In the genomic region with DNA sequence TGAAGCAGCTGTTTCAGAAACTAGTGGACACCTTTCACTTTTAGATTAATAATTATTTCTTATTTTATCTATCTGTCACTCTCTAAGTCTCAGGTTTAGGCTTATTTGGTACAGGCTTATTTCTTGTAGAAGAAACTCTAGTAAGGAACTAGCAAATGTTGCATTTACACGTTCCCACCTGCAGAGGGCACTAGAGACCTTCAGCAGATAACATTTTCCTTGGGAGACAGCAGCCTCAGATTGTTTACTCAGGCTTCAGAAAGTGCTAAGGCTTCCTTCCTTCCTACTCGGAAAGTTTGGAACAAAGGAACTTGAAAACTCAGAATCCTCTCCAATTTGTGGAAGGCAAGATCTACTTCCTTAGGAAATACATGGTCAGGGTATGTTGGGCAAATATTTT, we compare ENCODE assay signal across 8 mouse cellular contexts. TPM values are rescaled to one million over a fixed set of nuclear protein-coding genes. Genes with fewer than 3 reads are reported as not detected.
A peak's percentile ranks its signal among the peaks of the same experiment; 100 is the strongest.
DNase-seq lines count a peak whose midpoint lies in the region; ATAC-seq and TF ChIP-seq lines count a peak whose summit lies in the region.

No protein-coding gene starts in this region.

- peak; percentile 77 for TF ChIP-seq CTCF in cortical plate, adult 2 months (IDR thresholded peaks at IDR 0.05; ENCODE audit: extremely low read depth, insufficient read depth, low read length)

- H3K4me2 ChIP-seq in heart, embryonic 12.5 days = no peak overlapping the region
- no peak overlapping the region for H3K4me2 ChIP-seq in hindbrain, embryonic 14.5 days (replicated peaks)
- H3K4me2 ChIP-seq in midbrain, embryonic 11.5 days = no peak overlapping the region

- H3K9ac ChIP-seq in heart, embryonic 12.5 days = no peak overlapping the region
- no peak overlapping the region for H3K9ac ChIP-seq in hindbrain, embryonic 14.5 days
- no peak overlapping the region for H3K9ac ChIP-seq in midbrain, embryonic 11.5 days (ENCODE audit: low read length)

- no peak for DNase-seq in heart, embryonic 10.5 days (ENCODE audit: low spot score)
- peak; percentile 39 for DNase-seq in WW6 (ENCODE audit: low read depth, low spot score)
- peak; percentile 85 for DNase-seq in hindbrain, embryonic 14.5 days (ENCODE audit: low spot score)
- DNase-seq in layer of hippocampus, postnatal 36 days = peak; percentile 33 to 52
- DNase-seq in midbrain, embryonic 11.5 days (ENCODE audit: low spot score, missing footprints) = peak; percentile 95
- peak; percentile 28 for DNase-seq in yolk sac, embryonic 10.5 days (ENCODE audit: low spot score)

- H3K27me3 ChIP-seq in heart, embryonic 12.5 days (replicated peaks) = no peaks in the 10 kb centered on the region
- no peaks in the 10 kb centered on the region for H3K27me3 ChIP-seq in heart, embryonic 10.5 days (ENCODE audit: insufficient read depth, poor library complexity, severe bottlenecking)
- H3K27me3 ChIP-seq in hindbrain, embryonic 14.5 days (ENCODE audit: control insufficient read depth, insufficient read depth, low read length) = no peaks in the 10 kb centered on the region
- H3K27me3 ChIP-seq in midbrain, embryonic 11.5 days (ENCODE audit: control insufficient read depth, insufficient read depth, low read length) = no peaks in the 10 kb centered on the region

- TF ChIP-seq POLR2A in cortical plate, adult 2 months (IDR thresholded peaks at IDR 0.05; ENCODE audit: extremely low read depth, insufficient read depth, low read length) = no peak

- peaks cover 22% of the 10 kb centered on the region for H3K4me1 ChIP-seq in heart, embryonic 12.5 days (replicated peaks)
- H3K4me1 ChIP-seq in heart, embryonic 10.5 days = peaks cover 7% of the 10 kb centered on the region; the same call in 1 of the 2 replicates
- H3K4me1 ChIP-seq in cortical plate, adult 2 months (ENCODE audit: control insufficient read depth, insufficient read depth, low read length) = peaks cover 2% of the 10 kb centered on the region; the same call in 1 of the 2 replicates
- no peaks in the 10 kb centered on the region for H3K4me1 ChIP-seq in hindbrain, embryonic 14.5 days (replicated peaks; ENCODE audit: control insufficient read depth, insufficient read depth, low read length)
- no peaks in the 10 kb centered on the region for H3K4me1 ChIP-seq in midbrain, embryonic 11.5 days (ENCODE audit: control insufficient read depth, insufficient read depth, low read length)

- WGBS in heart, embryonic 12.5 days = 3% methylated on average over 2 of the region's 2 CpGs
- 2% methylated on average over 2 of the region's 2 CpGs for WGBS in heart, embryonic 10.5 days
- WGBS in hindbrain, embryonic 14.5 days = 3% methylated on average over 2 of the region's 2 CpGs
- 3% methylated on average over 2 of the region's 2 CpGs for WGBS in midbrain, embryonic 11.5 days

- H3K9me3 ChIP-seq in heart, embryonic 12.5 days (replicated peaks) = no peaks in the 10 kb centered on the region
- no peaks in the 10 kb centered on the region for H3K9me3 ChIP-seq in heart, embryonic 10.5 days
- no peaks in the 10 kb centered on the region for H3K9me3 ChIP-seq in hindbrain, embryonic 14.5 days (ENCODE audit: control insufficient read depth, low read length)
- no peaks in the 10 kb centered on the region for H3K9me3 ChIP-seq in midbrain, embryonic 11.5 days (ENCODE audit: control insufficient read depth, low read length)

- 0 out of 2 replicates have a peak, but pooled peaks have one; percentile 34 for ATAC-seq in heart, embryonic 12.5 days (ENCODE audit: insufficient number of reproducible peaks, low FRiP score)
- ATAC-seq in hindbrain, embryonic 14.5 days (ENCODE audit: low FRiP score) = peak; percentile 37; the same call in 1 of the 2 replicates
- ATAC-seq in midbrain, embryonic 11.5 days (ENCODE audit: low FRiP score) = no peak

- H3K36me3 ChIP-seq in heart, embryonic 12.5 days = peaks cover 68% of the 10 kb centered on the region
- peaks cover 88% of the 10 kb centered on the region for H3K36me3 ChIP-seq in heart, embryonic 10.5 days
- H3K36me3 ChIP-seq in hindbrain, embryonic 14.5 days (replicated peaks; ENCODE audit: control insufficient read depth, insufficient read depth) = no peaks in the 10 kb centered on the region
- no peaks in the 10 kb centered on the region for H3K36me3 ChIP-seq in midbrain, embryonic 11.5 days (ENCODE audit: control insufficient read depth, insufficient read depth, low read length)

- peak overlapping the region; percentile 38 for H3K27ac ChIP-seq in heart, embryonic 12.5 days (ENCODE audit: poor library complexity, severe bottlenecking)
- H3K27ac ChIP-seq in heart, embryonic 10.5 days = no peak overlapping the region
- no peak overlapping the region for H3K27ac ChIP-seq in cortical plate, adult 2 months (ENCODE audit: insufficient read depth, low read length)
- H3K27ac ChIP-seq in hindbrain, embryonic 14.5 days = no peak overlapping the region
- no peak overlapping the region for H3K27ac ChIP-seq in midbrain, embryonic 11.5 days (ENCODE audit: low read depth, low read length)

- no peak overlapping the region for H3K4me3 ChIP-seq in heart, embryonic 12.5 days
- no peak overlapping the region for H3K4me3 ChIP-seq in heart, embryonic 10.5 days
- H3K4me3 ChIP-seq in cortical plate, adult 2 months (ENCODE audit: insufficient read depth, low read length) = no peak overlapping the region
- no peak overlapping the region for H3K4me3 ChIP-seq in hindbrain, embryonic 14.5 days (replicated peaks; ENCODE audit: low read length)
- no peak overlapping the region for H3K4me3 ChIP-seq in midbrain, embryonic 11.5 days (ENCODE audit: low read depth, low read length)

RNA-seq across cellular contexts. Expression of a gene that starts 52.6 kb away (rescaled TPM):
- 570 and 652 TPM in 2 replicates for polyA plus RNA-seq in heart, embryonic 12.5 days (2016; fragmentation: Nextera tagmentation; extraction: Ambion mirVana)
- 356 and 545 TPM in 2 replicates for polyA plus RNA-seq in heart, embryonic 10.5 days (2016; fragmentation: Nextera tagmentation; extraction: Ambion mirVana)
- 0.10 and 0.13 TPM in 2 replicates for polyA plus RNA-seq in cortical plate, adult 2 months (2012; rRNA removed)
- 0.37 and 0.39 TPM in 2 replicates for polyA plus RNA-seq in hindbrain, embryonic 14.5 days (2014; fragmentation: Nextera tagmentation; extraction: Ambion mirVana)
- total RNA-seq in layer of hippocampus, postnatal 36 days (2021) = under 1 TPM; 0.61 to 0.85 TPM
- polyA plus RNA-seq in midbrain, embryonic 11.5 days (2014; fragmentation: Nextera tagmentation; extraction: Ambion mirVana) = 0.04 TPM in 2 replicates

Comparison
In these comparisons a context has a peak if more than half of its experiments do, and no peak if none do; other contexts are left out.
1. RNA of a gene that starts 52.6 kb away (polyA plus RNA-seq): 570 to 652 TPM in heart, embryonic 12.5 days and 356 to 545 TPM in heart, embryonic 10.5 days; 0.37 to 0.39 TPM in hindbrain, embryonic 14.5 days, 0.10 to 0.13 TPM in cortical plate, adult 2 months and 0.04 TPM in midbrain, embryonic 11.5 days; every median in the first group is over 100 times any median in the second.